Mouse (Mus musculus) hindbrain, postnatal 0 days (tissue): ENCODE measurements around the gene Scfd2. TPM values are rescaled to one million over a fixed set of nuclear protein-coding genes. Genes with fewer than 3 reads are reported as not detected.
A peak's percentile ranks its signal among the peaks of the same experiment; 100 is the strongest.

Experiments used
- ATAC-seq: fragments of 200-750 bp; cut with Nextera tagmentation; 2 replicates; pipeline ENCODE4 v1.8.0; 2017; ENCODE audit warnings: mild to moderate bottlenecking, moderate TSS enrichment, moderate library complexity
- DNase-seq: peaks from one replicate; pipeline ENCODE4 v3.0.0-alpha.2; 2015; ENCODE audit warnings: low spot score
- H3K27ac ChIP-seq: fragments of 300-500 bp; sonication (generic); 2 replicates; pipeline ENCODE4 v1.5.1; 2014; ENCODE audit warnings: mild to moderate bottlenecking
- H3K27me3 ChIP-seq: fragments of 300-500 bp; sonication (generic); 2 replicates; pipeline ENCODE4 v1.6.1; 2014; ENCODE audit warnings: low read length, mixed read lengths; ENCODE audit not compliant: insufficient read depth
- H3K36me3 ChIP-seq: fragments of 300-500 bp; sonication (generic); 2 replicates; pipeline ENCODE4 v1.6.1; 2014; ENCODE audit warnings: low read length, mixed read lengths; ENCODE audit not compliant: insufficient read depth
- H3K4me1 ChIP-seq: fragments of 300-500 bp; sonication (generic); 2 replicates; pipeline ENCODE4 v1.6.1; 2014; ENCODE audit warnings: antibody characterized with exemption, low read length, mixed read lengths; ENCODE audit not compliant: insufficient read depth
- H3K4me2 ChIP-seq: fragments of 300-500 bp; sonication (generic); 2 replicates; pipeline ENCODE4 v1.6.1; 2014; ENCODE audit warnings: low read depth, mild to moderate bottlenecking, low read length, moderate library complexity, mixed read lengths
- H3K4me3 ChIP-seq: fragments of 300-500 bp; sonication (generic); 2 replicates; pipeline ENCODE4 v1.5.1; 2014; ENCODE audit warnings: low read length
- H3K9ac ChIP-seq: fragments of 300-500 bp; sonication (generic); replicated peaks from 2 replicates; pipeline ENCODE4 v1.6.1; 2014; ENCODE audit warnings: mild to moderate bottlenecking, low read length, moderate library complexity, mixed read lengths
- H3K9me3 ChIP-seq: fragments of 300-500 bp; sonication (generic); 2 replicates; pipeline ENCODE4 v1.6.1; 2016; ENCODE audit warnings: low read length, mixed read lengths
- CTCF ChIP-seq: IDR thresholded peaks from 2 replicates; pipeline ENCODE4 v1.5.1; 2016; ENCODE audit warnings: antibody characterized with exemption, control low read depth, low read depth
- WGBS: fragments of 180-500 bp; shearing (Covaris S2); extraction: QIAGEN DNeasy Blood & Tissue Kit; methylation state at CpG from one replicate; pipeline ENCODE4 v1.1.7; 2014; 5-methylcytosine and 5-hydroxymethylcytosine counted together
- polyA plus RNA-seq: library from polyadenylated mRNA; unstranded; fragments of >200 nt; fragmentation: Nextera tagmentation; extraction: Ambion mirVana; gene quantifications from 2 replicates; pipeline ENCODE4 v1.2.1, GENCODE M21; 2015
- total RNA-seq: library from RNA; depleted of rRNA; stranded (reverse); fragments of >200 nt; gene quantifications from 2 replicates; pipeline ENCODE4 v1.2.3, GENCODE M21; 2014

The Scfd2 gene
- total and polyA plus RNA-seq, 2 experiments from 2014 or later, result 18.9 to 35.1 TPM

GRCm38 (mm10) chr5:74482034-74482433 lies 49.5 kb downstream of the Scfd2 start:
- DNase-seq, result peak; percentile 51
- Histone ChIP-seq H3K9ac (no peak overlapping the region), H3K4me3 (no peak overlapping the region), H3K27me3 (no peaks in the 10 kb centered on the region), H3K27ac (peak overlapping the region; percentile 51; the same call in 1 of the 2 replicates), H3K9me3 (no peaks in the 10 kb centered on the region), H3K4me2 (no peak overlapping the region), H3K4me1 (no peaks in the 10 kb centered on the region), H3K36me3 (no peaks in the 10 kb centered on the region)
- TF ChIP-seq CTCF, result peak; percentile 45
- ATAC-seq, result 0 out of 2 replicates have a peak, but pooled peaks have one; percentile 53
- 57% methylated on average over 3 of the region's 3 CpGs for WGBS

GRCm38 (mm10) chr5:74480409-74480808 lies 51.1 kb downstream of the Scfd2 start:
- no peaks in the 10 kb centered on the region for H3K4me1 ChIP-seq
- ATAC-seq (no peak), DNase-seq (no peak)
- H3K9me3 ChIP-seq, result no peaks in the 10 kb centered on the region
- WGBS, result 74% methylated on average over 4 of the region's 4 CpGs
- no peak overlapping the region for H3K9ac ChIP-seq
- no peaks in the 10 kb centered on the region for H3K27me3 ChIP-seq
- H3K4me2 ChIP-seq, result no peak overlapping the region
- no peak overlapping the region for H3K27ac ChIP-seq
- H3K4me3 ChIP-seq, result no peak overlapping the region
- no peaks in the 10 kb centered on the region for H3K36me3 ChIP-seq
- TF ChIP-seq CTCF, result no peak

GRCm38 (mm10) chr5:74479947-74480346 lies 51.6 kb downstream of the Scfd2 start:
- Histone ChIP-seq H3K36me3 (no peaks in the 10 kb centered on the region), H3K27me3 (no peaks in the 10 kb centered on the region), H3K4me2 (no peak overlapping the region), H3K4me1 (no peaks in the 10 kb centered on the region), H3K9ac (no peak overlapping the region), H3K9me3 (no peaks in the 10 kb centered on the region), H3K4me3 (no peak overlapping the region), H3K27ac (no peak overlapping the region)
- DNase-seq (no peak), ATAC-seq (no peak)
- no peak for TF ChIP-seq CTCF
- WGBS, result 84% methylated on average over 4 of the region's 4 CpGs

- no peak for TF ChIP-seq CTCF
- no peak for DNase-seq
- Histone ChIP-seq H3K27me3 (no peaks in the 10 kb centered on the region), H3K36me3 (no peaks in the 10 kb centered on the region), H3K27ac (no peak overlapping the region), H3K9ac (no peak overlapping the region), H3K4me3 (no peak overlapping the region), H3K4me1 (no peaks in the 10 kb centered on the region), H3K4me2 (no peak overlapping the region), H3K9me3 (no peaks in the 10 kb centered on the region)
- ATAC-seq, result no peak
- WGBS, result 80% methylated on average over 5 of the region's 5 CpGs
Observed at GRCm38 (mm10) chr5:74479157-74479556, 52.4 kb downstream of the Scfd2 start.

GRCm38 (mm10) chr5:74476551-74476950 lies 55.0 kb downstream of the Scfd2 start:
- H3K9me3 ChIP-seq, result no peaks in the 10 kb centered on the region
- H3K27me3 ChIP-seq, result no peaks in the 10 kb centered on the region
- 80% methylated on average over 10 of the region's 10 CpGs for WGBS
- H3K4me3 ChIP-seq, result no peak overlapping the region
- DNase-seq (no peak), ATAC-seq (no peak)
- no peak overlapping the region for H3K9ac ChIP-seq
- H3K4me2 ChIP-seq, result no peak overlapping the region
- H3K27ac ChIP-seq, result no peak overlapping the region
- H3K4me1 ChIP-seq, result no peaks in the 10 kb centered on the region
- TF ChIP-seq CTCF, result no peak
- H3K36me3 ChIP-seq, result no peaks in the 10 kb centered on the region

- no peaks in the 10 kb centered on the region for H3K9me3 ChIP-seq
- no peak overlapping the region for H3K27ac ChIP-seq
- no peaks in the 10 kb centered on the region for H3K4me1 ChIP-seq
- ATAC-seq (no peak), DNase-seq (no peak)
- no peak for TF ChIP-seq CTCF
- WGBS, result 91% methylated on average over 11 of the region's 11 CpGs
- no peak overlapping the region for H3K4me3 ChIP-seq
- no peaks in the 10 kb centered on the region for H3K27me3 ChIP-seq
- H3K9ac ChIP-seq, result no peak overlapping the region
- no peaks in the 10 kb centered on the region for H3K36me3 ChIP-seq
- no peak overlapping the region for H3K4me2 ChIP-seq
Observed at GRCm38 (mm10) chr5:74473117-74473516, 58.4 kb downstream of the Scfd2 start.

- no peaks in the 10 kb centered on the region for H3K4me1 ChIP-seq
- ATAC-seq (no peak), DNase-seq (no peak)
- H3K4me3 ChIP-seq, result no peak overlapping the region
- no peaks in the 10 kb centered on the region for H3K9me3 ChIP-seq
- H3K9ac ChIP-seq, result no peak overlapping the region
- no peaks in the 10 kb centered on the region for H3K36me3 ChIP-seq
- H3K27ac ChIP-seq, result no peak overlapping the region
- H3K4me2 ChIP-seq, result no peak overlapping the region
- no peaks in the 10 kb centered on the region for H3K27me3 ChIP-seq
- WGBS, result 91% methylated on average over 3 of the region's 3 CpGs
- TF ChIP-seq CTCF, result no peak
Observed at GRCm38 (mm10) chr5:74470819-74471218, 60.7 kb downstream of the Scfd2 start.
